Mouse (Mus musculus) lung, postnatal 4 days (tissue): ENCODE data around the gene Catsper4.

Source experiments
- DNase-seq, 2 experiments: peaks; one replicate each; pipeline ENCODE4 v3.0.0; 2021

Catsper4 gene

DNA sequence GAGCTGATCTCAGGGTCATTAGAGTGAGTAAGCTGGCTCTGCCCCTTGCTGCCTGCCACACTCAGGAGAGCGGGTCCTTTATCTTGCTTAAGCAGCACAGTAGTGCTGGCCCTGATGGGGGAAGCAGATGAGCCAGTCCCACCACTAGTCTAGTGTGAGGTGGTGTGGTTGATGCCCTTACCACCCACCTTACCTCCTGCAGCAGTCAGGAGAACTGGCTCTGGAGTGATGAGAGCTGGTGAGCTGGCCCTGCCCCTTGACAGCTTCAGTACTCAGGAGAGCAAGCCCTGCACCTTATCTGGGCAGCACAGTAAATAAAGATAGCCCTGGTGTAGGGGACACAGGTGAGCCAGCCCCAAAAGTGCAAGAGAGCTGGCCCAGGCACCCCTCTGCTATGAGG, 46.1 kb downstream of the Catsper4 start:
- no peak for DNase-seq

DNA sequence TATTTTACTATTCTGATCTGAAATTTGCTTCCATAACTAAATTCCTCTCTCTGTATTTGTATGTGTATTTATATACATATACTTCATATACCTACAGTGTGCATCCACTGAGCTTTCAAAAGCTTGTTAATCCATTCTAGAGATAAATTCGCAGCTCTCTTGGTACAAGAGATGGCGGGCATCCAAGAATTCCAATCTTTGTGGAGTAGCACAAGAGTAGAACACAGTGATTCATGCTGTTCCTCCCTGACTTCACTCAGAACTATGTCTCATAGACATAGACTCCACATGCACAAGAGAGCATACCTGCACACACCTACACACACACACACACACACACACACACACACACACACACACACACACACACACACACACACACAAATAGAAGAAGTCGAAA, 54.8 kb downstream of the Catsper4 start:
- DNase-seq, result no peak

DNA sequence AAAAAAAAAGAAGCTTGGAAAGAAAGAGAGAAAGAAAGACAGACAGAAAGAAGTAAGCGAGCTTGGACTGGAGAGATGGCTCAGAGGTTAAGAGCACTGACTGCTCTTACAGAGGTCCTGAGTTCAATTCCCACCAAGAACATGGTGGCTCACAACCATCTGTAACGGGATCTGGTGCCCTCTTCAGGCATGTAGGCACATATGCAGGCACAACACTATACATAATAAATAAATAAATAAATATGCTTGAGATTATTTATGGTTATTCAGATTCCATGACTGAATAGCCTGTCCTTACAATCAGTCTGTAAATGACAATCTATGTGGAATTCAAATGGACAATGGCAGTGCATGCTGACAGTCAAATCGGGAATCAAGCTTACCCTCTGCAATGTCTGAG, 60.3 kb downstream of the Catsper4 start:
- DNase-seq, result no peak

GRCm38 (mm10) chr4:134165548-134166465, 61.4 kb downstream of the Catsper4 start:
- no peak for DNase-seq

GRCm38 (mm10) chr4:134165024-134165423, 62.2 kb downstream of the Catsper4 start:
- no peak for DNase-seq

DNA sequence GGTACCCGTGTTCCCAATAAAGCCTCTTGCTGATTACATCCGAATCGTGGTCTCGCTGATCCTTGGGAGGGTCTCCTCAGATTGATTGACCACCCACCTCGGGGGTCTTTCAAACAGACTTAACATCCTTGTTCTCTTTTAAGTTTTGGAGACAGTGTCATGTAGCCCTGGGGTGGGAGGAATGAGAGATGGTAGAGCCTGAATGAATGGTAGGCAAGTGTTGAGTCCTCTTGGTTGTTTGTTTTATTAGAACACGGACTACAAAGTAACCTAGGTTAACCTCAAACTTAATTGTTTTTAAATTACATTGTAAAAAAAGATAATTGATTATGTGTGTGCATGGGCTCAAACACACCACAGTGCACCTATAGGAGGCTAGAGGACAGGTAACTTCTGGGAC, 62.6 kb downstream of the Catsper4 start:
- no peak for DNase-seq
